Mouse (Mus musculus) right cerebral cortex, postnatal 25 days (tissue): Measurements from ENCODE around the gene Jak1.

Source experiments
- DNase-seq: peaks from one replicate; pipeline ENCODE4 v3.0.0; 2022

The Jak1 gene

DNA sequence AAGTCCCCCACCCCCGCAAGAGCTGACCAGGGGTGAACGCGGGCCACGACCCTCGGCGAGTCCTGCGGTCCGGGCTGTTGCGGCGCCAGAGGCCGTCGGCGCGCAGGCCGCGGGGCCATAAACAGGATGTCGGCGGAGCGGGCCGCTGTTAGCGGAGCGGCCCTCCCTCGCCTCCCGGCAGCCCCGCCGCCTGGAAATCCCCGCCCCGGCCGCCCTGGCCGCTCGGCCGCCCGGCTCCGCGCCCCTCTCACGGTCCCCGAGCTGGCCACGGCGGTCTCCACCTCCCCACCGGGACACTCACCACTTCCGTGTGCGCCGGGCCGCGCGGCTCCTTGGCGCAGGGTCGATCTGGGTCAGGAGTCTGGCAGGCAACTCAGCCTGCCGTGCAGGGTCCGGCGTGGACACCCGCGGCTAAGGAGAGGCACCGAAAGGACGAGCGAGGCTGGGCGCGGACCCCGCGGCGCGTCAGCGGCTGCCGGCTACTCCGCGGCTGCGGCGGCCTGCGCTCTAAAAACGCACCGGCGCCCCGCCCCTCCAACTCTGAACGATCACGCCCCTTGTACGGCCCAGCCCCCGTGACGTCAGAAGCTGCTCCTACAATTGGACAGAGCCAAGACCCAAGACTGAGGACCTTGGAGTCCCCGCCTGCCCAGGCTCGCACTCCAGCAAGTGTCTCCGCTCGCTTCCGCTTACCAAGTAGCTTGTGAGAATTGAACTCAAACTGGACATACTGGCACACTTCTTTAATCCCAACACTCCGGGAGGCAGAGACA is at the start of gene Jak1:
Jak1 (minus strand) TSS at position 542 of the 773 bp plus-strand sequence.
- DNase-seq = peak; percentile 95

GRCm38 (mm10) chr4:101312055-101312454 is 47.0 kb upstream of the Jak1 start:
- DNase-seq = no peak

DNA sequence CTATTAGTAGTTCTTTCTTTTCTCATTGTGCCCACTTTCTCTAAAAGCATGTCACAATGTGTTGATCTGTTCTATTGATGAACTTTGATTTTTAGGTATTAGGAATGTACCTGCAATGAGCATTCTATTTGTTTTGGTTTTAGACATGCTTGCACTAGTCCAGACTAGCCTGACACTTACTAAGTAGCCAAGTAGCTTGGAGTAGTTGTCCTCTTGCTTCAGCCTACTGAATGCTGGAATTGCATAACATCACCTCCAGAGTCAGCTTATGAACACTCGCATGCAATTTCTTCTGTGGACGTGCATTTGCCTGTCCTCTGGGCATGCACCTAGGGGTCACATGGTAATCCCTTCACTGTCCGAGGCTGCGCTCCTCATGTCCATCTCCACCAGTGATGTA is 43.1 kb upstream of the Jak1 start:
- no peak for DNase-seq

DNA sequence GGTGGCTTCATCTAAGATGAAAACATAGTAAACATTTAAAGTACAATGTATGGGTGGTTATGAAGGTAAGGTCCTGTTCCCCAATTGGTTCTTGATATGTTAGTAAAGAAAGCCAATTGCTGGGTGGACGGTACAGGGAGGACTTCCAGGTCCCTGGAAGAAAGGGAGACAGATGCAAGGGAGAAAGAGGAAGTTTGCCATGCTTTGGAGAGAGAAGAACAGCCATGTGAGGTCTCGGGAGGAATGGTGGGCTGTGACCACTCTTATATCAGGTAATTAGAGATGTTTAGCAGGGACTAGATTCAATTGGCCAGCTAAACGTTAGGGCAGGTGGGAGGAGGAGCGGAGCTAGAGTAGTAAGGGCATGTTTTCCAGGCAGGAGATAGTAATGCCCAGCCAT is 42.2 kb upstream of the Jak1 start:
- no peak for DNase-seq

DNA sequence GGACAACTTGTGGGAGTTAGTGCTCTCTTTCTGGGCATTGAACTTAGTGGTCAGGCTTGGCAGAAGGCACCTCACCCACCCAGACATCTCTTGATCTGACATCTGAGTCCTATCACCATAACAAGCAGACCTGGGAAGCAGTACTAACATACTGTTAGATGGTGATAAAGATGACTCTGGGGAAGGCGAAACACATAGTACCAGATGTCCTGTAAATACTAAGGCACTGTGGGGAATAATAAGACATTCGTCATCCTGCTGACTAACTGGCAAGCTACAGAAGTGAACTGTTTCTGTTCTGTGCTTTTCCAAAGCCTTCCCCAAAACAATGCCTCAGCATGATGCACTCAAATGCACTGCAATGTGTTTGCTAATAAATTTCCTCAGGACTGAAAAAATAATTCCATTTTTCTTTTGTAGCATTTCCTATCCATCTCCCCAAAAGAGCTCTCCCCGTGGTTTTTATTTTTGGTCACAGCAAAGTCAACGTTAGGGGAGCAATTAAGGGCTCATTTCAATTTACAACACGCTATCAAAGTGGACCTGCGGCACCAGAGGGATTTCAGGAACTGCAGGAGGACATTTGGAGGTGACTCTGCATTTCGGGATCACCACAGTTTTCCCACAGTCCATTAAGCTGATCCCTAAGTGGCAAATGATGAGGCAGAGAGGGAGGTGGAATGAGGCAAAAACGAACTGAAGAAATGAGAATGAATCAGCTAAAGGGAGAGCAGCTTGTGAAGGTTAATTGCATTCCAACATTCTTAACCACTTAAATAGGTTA is 41.2 kb upstream of the Jak1 start:
- DNase-seq = no peak

- DNase-seq = no peak
Observed at GRCm38 (mm10) chr4:101305126-101305525, 40.0 kb upstream of the Jak1 start.

GRCm38 (mm10) chr4:101304114-101304513 is 39.0 kb upstream of the Jak1 start:
- no peak for DNase-seq

- DNase-seq = no peak
Observed at GRCm38 (mm10) chr4:101300392-101300910, 35.4 kb upstream of the Jak1 start.

DNA sequence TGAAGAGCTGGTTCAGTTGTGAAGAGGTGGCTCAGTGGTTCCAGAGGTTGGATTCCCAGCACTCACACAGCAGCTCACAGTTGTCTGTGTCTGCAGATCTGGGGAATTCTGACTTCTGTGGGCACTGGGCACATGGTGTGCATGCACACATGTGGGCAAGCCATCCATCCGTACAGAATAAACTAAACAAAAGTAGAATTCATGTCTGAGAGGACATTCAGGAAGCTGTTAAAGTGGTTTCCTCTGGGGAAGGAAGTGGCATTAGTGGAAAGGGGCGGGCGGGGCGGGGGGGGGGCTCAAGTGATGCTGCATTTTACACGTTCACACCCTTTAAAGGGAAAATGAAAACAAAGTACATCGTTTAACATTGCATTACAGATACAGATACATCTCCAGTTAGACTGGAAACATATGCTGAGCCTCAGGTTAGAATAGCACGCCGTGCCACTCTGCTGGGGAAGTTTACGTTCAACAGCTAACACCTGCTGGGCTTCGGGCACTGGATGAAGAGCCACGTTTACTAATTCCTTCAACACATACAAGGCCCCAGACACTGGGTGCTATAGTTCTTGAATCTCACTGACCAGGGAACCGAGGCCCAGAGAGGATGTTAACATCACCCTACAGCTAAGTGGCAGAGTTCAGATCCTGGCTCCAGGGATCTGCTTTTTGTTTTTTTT is 33.4 kb upstream of the Jak1 start:
- DNase-seq = no peak

DNA sequence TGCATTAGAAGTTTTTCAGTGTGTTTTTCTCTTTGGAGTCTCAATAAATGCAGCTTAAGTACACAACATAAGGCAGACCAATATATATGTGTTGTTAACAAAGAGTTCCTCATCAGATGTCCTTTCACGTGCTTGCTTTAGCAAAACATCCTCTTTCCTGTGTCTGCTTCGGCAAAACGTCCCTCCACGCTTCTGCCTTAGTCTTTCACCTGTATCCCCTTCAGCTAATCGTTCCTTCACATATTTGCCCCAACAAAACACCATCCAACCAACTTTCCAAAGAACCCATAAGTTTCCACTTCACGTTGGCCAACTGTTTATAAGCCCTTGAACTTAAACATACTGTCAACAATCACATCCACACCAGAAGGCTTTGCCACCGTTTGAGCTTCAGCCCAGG is 31.8 kb upstream of the Jak1 start:
- DNase-seq = no peak

GRCm38 (mm10) chr4:101295788-101296187 is 30.7 kb upstream of the Jak1 start:
- DNase-seq = no peak

DNA sequence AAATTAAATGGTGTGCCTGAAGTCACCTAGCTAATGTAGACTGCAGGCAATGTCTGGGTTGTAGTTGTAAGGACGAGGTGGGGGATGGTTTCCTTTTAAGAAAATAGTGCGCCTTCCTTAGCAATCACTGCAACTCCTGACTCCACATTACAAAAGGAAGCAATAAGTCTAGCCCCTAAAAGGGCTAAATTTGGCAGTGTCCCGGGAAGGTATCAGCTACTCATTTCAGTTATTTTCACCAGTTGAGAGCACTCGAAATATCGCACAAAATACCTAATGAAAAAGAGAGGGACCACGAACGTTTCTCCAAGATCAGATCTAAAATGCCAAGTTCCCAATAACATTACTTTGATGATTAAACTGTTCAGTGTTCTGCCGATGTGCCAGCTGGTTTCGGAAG is 28.6 kb upstream of the Jak1 start:
- no peak for DNase-seq

DNA sequence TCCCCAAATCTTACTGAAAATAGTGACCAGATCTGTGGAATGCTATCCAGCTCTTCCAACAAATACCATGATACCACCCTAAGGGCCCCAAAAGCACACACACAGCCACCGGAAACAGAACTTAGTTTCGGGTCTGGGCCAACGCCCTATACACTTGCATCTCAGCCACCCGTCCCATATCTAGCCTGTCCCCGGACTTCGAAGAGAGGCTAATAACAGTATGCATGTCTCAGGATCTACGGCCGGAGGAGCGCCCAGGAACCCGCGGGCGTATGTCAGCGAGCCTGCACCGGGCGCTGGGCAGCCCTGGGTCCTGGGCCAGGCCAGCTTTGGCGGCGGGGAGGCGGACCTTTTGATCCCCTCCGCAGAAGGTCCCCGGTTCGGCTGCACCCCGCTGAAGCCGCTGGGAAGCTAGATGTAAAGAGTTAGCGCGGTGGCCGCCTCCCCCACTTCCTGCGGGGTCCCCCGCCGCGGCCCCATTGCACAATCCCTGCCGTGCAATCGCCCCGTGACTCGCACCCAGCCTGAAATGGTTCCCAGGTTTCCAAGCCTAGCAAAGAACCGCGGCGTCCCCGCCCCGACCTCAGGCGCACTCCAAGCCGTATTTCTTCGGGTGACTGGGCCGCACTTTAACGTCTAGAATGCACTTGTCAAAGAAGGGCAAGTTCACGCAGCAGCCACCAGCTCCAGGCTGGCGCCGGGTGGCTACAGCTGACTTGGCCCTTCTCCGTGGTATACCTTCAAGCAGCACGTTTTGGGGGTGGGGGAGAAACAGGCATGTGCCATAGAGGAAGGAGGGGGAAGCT is 27.9 kb upstream of the Jak1 start:
- no peak for DNase-seq

DNA sequence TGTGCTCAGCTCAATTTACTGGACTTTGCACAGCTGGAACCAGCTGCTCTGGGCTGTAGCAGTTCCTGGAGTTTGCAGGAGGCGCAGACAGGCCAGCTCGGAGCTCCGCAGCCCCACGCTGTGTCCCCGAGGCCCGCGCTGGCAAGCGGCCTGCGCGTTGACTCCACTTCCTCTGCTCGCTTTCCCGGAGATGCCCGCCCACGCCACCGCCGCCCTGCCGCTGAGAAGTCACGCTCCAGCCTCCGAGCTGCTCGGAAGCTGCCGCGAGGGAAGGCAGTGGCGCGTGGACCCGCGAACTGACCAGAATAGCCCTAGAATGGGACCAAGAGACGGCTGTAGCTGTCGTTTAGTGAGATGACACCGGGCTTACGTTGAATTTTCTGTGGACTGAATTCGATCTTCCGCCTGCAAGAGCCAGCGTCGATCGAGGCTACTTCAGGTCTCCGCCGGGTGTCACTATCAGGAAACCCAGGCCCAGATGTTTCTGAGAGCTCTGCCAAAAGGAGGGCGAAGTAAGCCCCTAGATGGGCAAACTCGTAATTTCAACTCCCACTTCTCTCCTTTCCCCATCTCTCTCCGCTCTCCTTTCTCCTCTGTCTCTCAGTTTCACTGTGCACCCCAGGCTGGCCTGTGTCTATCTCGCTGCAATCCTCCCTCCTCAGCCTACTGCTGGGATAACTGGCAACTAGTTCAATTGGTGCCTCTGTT is 27.1 kb upstream of the Jak1 start:
- DNase-seq = peak; percentile 80

DNA sequence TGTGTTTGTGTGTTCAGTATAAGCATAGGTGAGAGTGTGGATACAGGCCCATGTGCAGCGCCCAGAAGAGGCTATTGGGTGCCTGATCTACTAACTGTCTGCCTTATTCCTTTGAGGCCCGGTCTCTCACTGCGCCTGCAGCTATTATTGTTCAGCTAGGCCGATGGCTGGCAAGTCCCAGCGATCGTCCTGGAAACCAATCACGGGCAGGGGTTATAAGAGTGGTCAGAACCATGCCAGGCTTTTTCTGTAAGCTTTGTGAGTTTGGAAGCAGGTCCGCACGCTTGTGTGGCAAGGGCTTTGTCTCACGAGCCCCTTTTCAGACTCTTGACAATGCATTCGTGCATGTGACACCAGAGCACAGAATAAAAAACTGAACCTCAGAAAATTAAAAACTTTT is 23.2 kb upstream of the Jak1 start:
- DNase-seq = no peak

DNA sequence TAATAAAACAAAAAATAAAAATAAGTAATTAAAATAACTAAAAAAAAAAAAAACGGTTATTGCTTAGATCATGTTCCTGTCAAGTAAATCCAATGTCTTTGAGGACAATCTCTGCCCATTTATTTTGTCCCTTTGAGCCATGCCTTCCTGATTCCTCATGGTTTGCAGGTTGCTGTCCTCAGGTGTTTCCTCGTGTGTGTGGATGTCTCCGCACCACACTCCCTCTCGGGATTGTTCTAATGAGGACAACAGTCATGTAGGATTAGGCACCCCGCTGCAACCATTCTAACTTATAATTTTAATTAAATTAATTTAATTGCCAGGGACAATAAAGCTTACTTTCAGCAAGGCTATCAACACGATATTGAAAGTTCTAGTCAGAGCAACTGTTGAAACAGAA is 21.5 kb upstream of the Jak1 start:
- DNase-seq = no peak

GRCm38 (mm10) chr4:101285906-101286432 is 20.9 kb upstream of the Jak1 start:
- no peak for DNase-seq

GRCm38 (mm10) chr4:101283938-101284337 is 18.9 kb upstream of the Jak1 start:
- no peak for DNase-seq

DNA sequence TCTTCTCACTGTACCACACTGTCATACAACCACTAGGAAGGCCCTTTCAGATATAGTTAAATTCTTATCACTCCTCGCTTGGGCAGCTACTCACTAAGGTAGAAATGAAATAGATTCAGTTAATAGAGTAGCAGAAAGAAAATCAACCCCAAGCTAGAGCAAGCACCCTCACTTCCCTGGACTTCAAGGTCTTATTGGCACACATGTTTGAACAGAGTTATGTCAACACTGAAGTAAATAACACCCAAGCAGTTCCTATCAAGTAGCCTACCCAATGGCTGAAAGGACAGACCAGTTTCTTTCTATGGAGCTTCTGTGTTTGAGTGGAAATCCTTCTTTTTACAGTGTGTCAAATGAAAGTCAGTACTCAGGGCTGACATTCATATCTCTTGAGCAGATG is 17.2 kb upstream of the Jak1 start:
- DNase-seq = no peak

- no peak for DNase-seq
Observed at GRCm38 (mm10) chr4:101280119-101280518, 15.0 kb upstream of the Jak1 start.

DNA sequence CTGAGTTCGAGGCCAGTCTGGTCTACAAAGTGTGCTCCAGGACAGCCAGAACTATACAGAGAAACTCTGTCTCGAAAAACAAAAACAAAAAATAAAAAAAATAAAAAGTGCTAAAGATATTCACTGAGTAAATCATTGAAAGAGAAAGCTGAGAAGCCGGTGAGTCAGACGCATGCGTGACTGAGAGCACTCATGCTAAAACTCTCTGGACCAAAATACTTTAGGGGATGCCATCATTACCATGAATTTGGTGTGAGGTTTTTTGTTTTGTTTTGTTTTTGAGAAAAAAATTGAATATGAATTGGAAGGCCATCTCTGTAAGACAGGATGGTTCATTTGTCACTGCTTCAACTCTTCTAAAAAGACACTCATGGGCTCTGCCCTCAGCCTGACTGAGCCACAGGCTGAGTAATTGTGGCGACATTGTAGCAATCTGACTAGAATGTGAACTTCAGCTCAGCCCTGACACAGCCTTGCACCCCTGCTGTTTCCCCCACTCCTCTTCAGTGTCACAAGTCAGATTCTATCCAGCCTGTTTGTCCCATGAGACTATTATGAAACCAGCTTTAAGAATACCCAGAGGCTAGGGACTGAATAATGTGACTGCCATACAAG is 11.5 kb upstream of the Jak1 start:
- no peak for DNase-seq
